Mouse (Mus musculus): ENCODE measurements at regions not wholly inside any gene's neighbourhood (a gene's known extent, or its start where the extent isn't known, plus 50 kb on each side); places are given as distances from the start of the nearest gene placed in this dataset.

DNA sequence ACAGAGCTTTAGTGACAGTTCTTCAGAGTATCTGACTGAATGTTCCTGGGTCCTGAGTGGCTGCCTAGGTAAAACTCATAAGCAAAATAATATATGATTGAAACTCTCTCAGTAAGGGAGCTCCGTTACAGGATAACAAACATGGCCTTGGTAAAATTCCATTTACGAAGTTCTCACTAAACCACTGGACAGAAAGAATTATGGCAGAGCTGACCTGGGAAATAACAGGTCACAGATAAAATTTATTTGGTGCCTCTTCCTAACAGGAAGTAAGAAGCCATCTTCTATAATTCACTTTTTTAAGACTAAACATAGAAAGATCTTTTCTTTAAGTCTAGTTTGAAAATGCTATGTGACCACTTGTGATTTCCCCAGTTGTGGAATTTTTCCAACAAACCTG is 91.4 kb upstream of the Fam49a start:
- TF ChIP-seq TCF12 (IDR thresholded peaks at IDR 0.05; ENCODE audit: insufficient read depth, poor library complexity, severe bottlenecking), result no peak
- TF ChIP-seq POLR2AphosphoS2 (IDR thresholded peaks at IDR 0.05; ENCODE audit: insufficient read length, low read depth), result no peak
- TF ChIP-seq POLR2A (IDR thresholded peaks at IDR 0.05; ENCODE audit: insufficient read length, low read depth), result no peak
- TF ChIP-seq USF1 (IDR thresholded peaks at IDR 0.05; ENCODE audit: low read depth), result no peak

Data from myocyte (in vitro differentiated cells).